Mouse (Mus musculus): ENCODE measurements around the gene Zic3. TPM values are rescaled to one million over a fixed set of nuclear protein-coding genes. Genes with fewer than 3 reads are reported as not detected.

Zic3 gene
- polyA plus RNA-seq (2015; fragmentation: Nextera tagmentation; extraction: Ambion mirVana) = not detected in 2 replicates

- 42% methylated on average over 2 of the region's 2 CpGs for WGBS (ENCODE audit: insufficient replicate concordance)
- no peaks in the 10 kb centered on the region for H3K9me3 ChIP-seq (replicated peaks; ENCODE audit: control insufficient read depth, low read length)
- H3K4me1 ChIP-seq (ENCODE audit: control insufficient read depth, low read depth, low read length) = no peaks in the 10 kb centered on the region
- no peak within 1 kb of the TSS for H3K27ac ChIP-seq (ENCODE audit: low read length)
- no peaks in the 10 kb centered on the region for H3K36me3 ChIP-seq (ENCODE audit: control insufficient read depth, insufficient read depth)
- no peak for ATAC-seq (ENCODE audit: low read depth)
- peaks cover 36% of the 10 kb centered on the region for H3K27me3 ChIP-seq (ENCODE audit: control insufficient read depth, insufficient read depth, low read depth, low read length)
- no peak within 1 kb of the TSS for H3K4me3 ChIP-seq (ENCODE audit: low read depth, low read length)
- H3K9ac ChIP-seq (ENCODE audit: low read depth, low read length) = no peak within 1 kb of the TSS
- H3K4me2 ChIP-seq (ENCODE audit: low read depth, low read length) = no peak within 1 kb of the TSS
Observed at GRCm38 (mm10) chrX:58022400-58022799, at the start of gene Zic3. Gene Zic3 (plus strand): TSS chrX:58022700.

- Histone ChIP-seq H3K27ac (ENCODE audit: low read length) (no peak overlapping the region), H3K4me3 (ENCODE audit: low read depth, low read length) (no peak overlapping the region), H3K4me2 (ENCODE audit: low read depth, low read length) (no peak overlapping the region), H3K9me3 (replicated peaks; ENCODE audit: control insufficient read depth, low read length) (no peaks in the 10 kb centered on the region), H3K4me1 (ENCODE audit: control insufficient read depth, low read depth, low read length) (no peaks in the 10 kb centered on the region), H3K36me3 (ENCODE audit: control insufficient read depth, insufficient read depth) (no peaks in the 10 kb centered on the region), H3K27me3 (ENCODE audit: control insufficient read depth, insufficient read depth, low read depth, low read length) (no peaks in the 10 kb centered on the region), H3K9ac (ENCODE audit: low read depth, low read length) (no peak overlapping the region)
- ATAC-seq (ENCODE audit: low read depth) = no peak
- whole genome bisulfite sequencing (ENCODE audit: insufficient replicate concordance) = 60% methylated on average over 4 of the region's 4 CpGs
Observed at GRCm38 (mm10) chrX:57982351-57982750, 40.1 kb upstream of the Zic3 start.

- no peak overlapping the region for H3K4me2 ChIP-seq (ENCODE audit: low read depth, low read length)
- H3K9ac ChIP-seq (ENCODE audit: low read depth, low read length) = no peak overlapping the region
- no peaks in the 10 kb centered on the region for H3K27me3 ChIP-seq (ENCODE audit: control insufficient read depth, insufficient read depth, low read depth, low read length)
- 50% methylated on average over 10 of the region's 10 CpGs for WGBS (ENCODE audit: insufficient replicate concordance)
- no peak for ATAC-seq (ENCODE audit: low read depth)
- no peak overlapping the region for H3K4me3 ChIP-seq (ENCODE audit: low read depth, low read length)
- no peaks in the 10 kb centered on the region for H3K4me1 ChIP-seq (ENCODE audit: control insufficient read depth, low read depth, low read length)
- H3K36me3 ChIP-seq (ENCODE audit: control insufficient read depth, insufficient read depth) = no peaks in the 10 kb centered on the region
- no peak overlapping the region for H3K27ac ChIP-seq (ENCODE audit: low read length)
- H3K9me3 ChIP-seq (replicated peaks; ENCODE audit: control insufficient read depth, low read length) = no peaks in the 10 kb centered on the region
Observed at GRCm38 (mm10) chrX:57987455-57988109, 34.9 kb upstream of the Zic3 start.

- no peaks in the 10 kb centered on the region for H3K36me3 ChIP-seq (ENCODE audit: control insufficient read depth, insufficient read depth)
- no peak overlapping the region for H3K9ac ChIP-seq (ENCODE audit: low read depth, low read length)
- 45% methylated on average over 5 of the region's 5 CpGs for WGBS (ENCODE audit: insufficient replicate concordance)
- no peaks in the 10 kb centered on the region for H3K9me3 ChIP-seq (replicated peaks; ENCODE audit: control insufficient read depth, low read length)
- no peak for ATAC-seq (ENCODE audit: low read depth)
- H3K4me3 ChIP-seq (ENCODE audit: low read depth, low read length) = no peak overlapping the region
- H3K27ac ChIP-seq (ENCODE audit: low read length) = no peak overlapping the region
- no peaks in the 10 kb centered on the region for H3K4me1 ChIP-seq (ENCODE audit: control insufficient read depth, low read depth, low read length)
- H3K4me2 ChIP-seq (ENCODE audit: low read depth, low read length) = no peak overlapping the region
- H3K27me3 ChIP-seq (ENCODE audit: control insufficient read depth, insufficient read depth, low read depth, low read length) = peaks cover 43% of the 10 kb centered on the region
Observed at GRCm38 (mm10) chrX:58013391-58013790, 9.1 kb upstream of the Zic3 start.

DNA sequence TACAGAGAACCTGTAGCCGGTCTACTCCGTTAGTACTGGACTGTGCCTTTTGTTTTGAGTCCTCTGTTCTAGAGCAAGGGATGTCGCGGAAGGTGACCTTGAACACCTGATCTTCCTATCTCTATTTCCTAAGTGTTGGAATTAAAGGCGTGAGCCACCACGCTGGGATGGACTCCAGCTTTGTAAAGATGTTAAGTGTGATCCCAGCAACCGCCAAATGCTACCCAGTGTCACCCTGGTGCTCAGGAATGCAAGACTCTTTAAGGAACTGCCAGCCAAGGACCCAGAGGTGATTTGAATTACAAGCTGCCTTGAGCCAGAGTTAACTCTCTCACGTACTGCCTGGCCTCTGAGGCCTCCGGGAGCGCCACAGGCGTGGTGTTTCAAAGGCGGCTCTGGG, 8.4 kb upstream of the Zic3 start:
- no peak overlapping the region for H3K4me3 ChIP-seq (ENCODE audit: low read depth, low read length)
- H3K9me3 ChIP-seq (replicated peaks; ENCODE audit: control insufficient read depth, low read length) = no peaks in the 10 kb centered on the region
- H3K27me3 ChIP-seq (ENCODE audit: control insufficient read depth, insufficient read depth, low read depth, low read length) = peaks cover 48% of the 10 kb centered on the region
- WGBS (ENCODE audit: insufficient replicate concordance) = 18% methylated on average over 12 of the region's 12 CpGs
- no peak overlapping the region for H3K4me2 ChIP-seq (ENCODE audit: low read depth, low read length)
- no peak for ATAC-seq (ENCODE audit: low read depth)
- no peaks in the 10 kb centered on the region for H3K36me3 ChIP-seq (ENCODE audit: control insufficient read depth, insufficient read depth)
- H3K4me1 ChIP-seq (ENCODE audit: control insufficient read depth, low read depth, low read length) = no peaks in the 10 kb centered on the region
- no peak overlapping the region for H3K9ac ChIP-seq (ENCODE audit: low read depth, low read length)
- H3K27ac ChIP-seq (ENCODE audit: low read length) = no peak overlapping the region

GRCm38 (mm10) chrX:58014761-58015160, 7.7 kb upstream of the Zic3 start:
- Histone ChIP-seq H3K9me3 (replicated peaks; ENCODE audit: control insufficient read depth, low read length) (no peaks in the 10 kb centered on the region), H3K27me3 (ENCODE audit: control insufficient read depth, insufficient read depth, low read depth, low read length) (peaks cover 54% of the 10 kb centered on the region), H3K9ac (ENCODE audit: low read depth, low read length) (no peak overlapping the region), H3K4me2 (ENCODE audit: low read depth, low read length) (no peak overlapping the region), H3K4me3 (ENCODE audit: low read depth, low read length) (no peak overlapping the region), H3K36me3 (ENCODE audit: control insufficient read depth, insufficient read depth) (no peaks in the 10 kb centered on the region), H3K4me1 (ENCODE audit: control insufficient read depth, low read depth, low read length) (no peaks in the 10 kb centered on the region), H3K27ac (ENCODE audit: low read length) (no peak overlapping the region)
- 18% methylated on average over 13 of the region's 13 CpGs for WGBS (ENCODE audit: insufficient replicate concordance)
- no peak for ATAC-seq (ENCODE audit: low read depth)

GRCm38 (mm10) chrX:58015336-58015945, 7.1 kb upstream of the Zic3 start:
- 21% methylated on average over 29 of the region's 29 CpGs for WGBS (ENCODE audit: insufficient replicate concordance)
- no peak for ATAC-seq (ENCODE audit: low read depth)
- no peak overlapping the region for H3K4me3 ChIP-seq (ENCODE audit: low read depth, low read length)
- H3K4me1 ChIP-seq (ENCODE audit: control insufficient read depth, low read depth, low read length) = no peaks in the 10 kb centered on the region
- no peak overlapping the region for H3K27ac ChIP-seq (ENCODE audit: low read length)
- H3K27me3 ChIP-seq (ENCODE audit: control insufficient read depth, insufficient read depth, low read depth, low read length) = peaks cover 60% of the 10 kb centered on the region
- no peak overlapping the region for H3K9ac ChIP-seq (ENCODE audit: low read depth, low read length)
- H3K4me2 ChIP-seq (ENCODE audit: low read depth, low read length) = no peak overlapping the region
- no peaks in the 10 kb centered on the region for H3K36me3 ChIP-seq (ENCODE audit: control insufficient read depth, insufficient read depth)
- H3K9me3 ChIP-seq (replicated peaks; ENCODE audit: control insufficient read depth, low read length) = no peaks in the 10 kb centered on the region

- H3K4me3 ChIP-seq (ENCODE audit: low read depth, low read length) = no peak overlapping the region
- no peak for ATAC-seq (ENCODE audit: low read depth)
- no peaks in the 10 kb centered on the region for H3K4me1 ChIP-seq (ENCODE audit: control insufficient read depth, low read depth, low read length)
- H3K9ac ChIP-seq (ENCODE audit: low read depth, low read length) = no peak overlapping the region
- H3K27me3 ChIP-seq (ENCODE audit: control insufficient read depth, insufficient read depth, low read depth, low read length) = peaks cover 60% of the 10 kb centered on the region
- H3K27ac ChIP-seq (ENCODE audit: low read length) = no peak overlapping the region
- WGBS (ENCODE audit: insufficient replicate concordance) = 20% methylated on average over 24 of the region's 24 CpGs
- no peak overlapping the region for H3K4me2 ChIP-seq (ENCODE audit: low read depth, low read length)
- no peaks in the 10 kb centered on the region for H3K36me3 ChIP-seq (ENCODE audit: control insufficient read depth, insufficient read depth)
- H3K9me3 ChIP-seq (replicated peaks; ENCODE audit: control insufficient read depth, low read length) = no peaks in the 10 kb centered on the region
Observed at GRCm38 (mm10) chrX:58018720-58019119, 3.8 kb upstream of the Zic3 start.

- no peak overlapping the region for H3K9ac ChIP-seq (ENCODE audit: low read depth, low read length)
- H3K9me3 ChIP-seq (replicated peaks; ENCODE audit: control insufficient read depth, low read length) = no peaks in the 10 kb centered on the region
- no peaks in the 10 kb centered on the region for H3K4me1 ChIP-seq (ENCODE audit: control insufficient read depth, low read depth, low read length)
- 25% methylated on average over 32 of the region's 33 CpGs for WGBS (ENCODE audit: insufficient replicate concordance)
- no peak for ATAC-seq (ENCODE audit: low read depth)
- no peak overlapping the region for H3K27ac ChIP-seq (ENCODE audit: low read length)
- no peak overlapping the region for H3K4me3 ChIP-seq (ENCODE audit: low read depth, low read length)
- no peaks in the 10 kb centered on the region for H3K36me3 ChIP-seq (ENCODE audit: control insufficient read depth, insufficient read depth)
- peaks cover 53% of the 10 kb centered on the region for H3K27me3 ChIP-seq (ENCODE audit: control insufficient read depth, insufficient read depth, low read depth, low read length)
- H3K4me2 ChIP-seq (ENCODE audit: low read depth, low read length) = no peak overlapping the region
Observed at GRCm38 (mm10) chrX:58019257-58019953, 3.1 kb upstream of the Zic3 start.
